Mouse (Mus musculus) 3134 (cell line): ENCODE data around the gene Ring1.
"Not testable (repeated sequence)": the region's sequence is repeated elsewhere in the genome, so short reads cannot be mapped to it uniquely, and the experiment has no call there.

ENCODE experiments used
- DNase-seq: peaks from one replicate; pipeline ENCODE4 v3.0.0-alpha.2; 2011; ENCODE audit warnings: low spot score; ENCODE audit not compliant: insufficient read length; ENCODE audit errors: extremely low read depth

Gene Ring1

GRCm38 (mm10) chr17:33998697-33999096 is 25.8 kb downstream of the Ring1 start:
- DNase-seq = not testable (repeated sequence)

GRCm38 (mm10) chr17:33997025-33997424 is 27.5 kb downstream of the Ring1 start:
- not testable (repeated sequence) for DNase-seq

- no peak for DNase-seq
Observed at GRCm38 (mm10) chr17:33995651-33996050, 28.8 kb downstream of the Ring1 start.

- DNase-seq = no peak
Observed at GRCm38 (mm10) chr17:33994959-33995358, 29.5 kb downstream of the Ring1 start.

DNA sequence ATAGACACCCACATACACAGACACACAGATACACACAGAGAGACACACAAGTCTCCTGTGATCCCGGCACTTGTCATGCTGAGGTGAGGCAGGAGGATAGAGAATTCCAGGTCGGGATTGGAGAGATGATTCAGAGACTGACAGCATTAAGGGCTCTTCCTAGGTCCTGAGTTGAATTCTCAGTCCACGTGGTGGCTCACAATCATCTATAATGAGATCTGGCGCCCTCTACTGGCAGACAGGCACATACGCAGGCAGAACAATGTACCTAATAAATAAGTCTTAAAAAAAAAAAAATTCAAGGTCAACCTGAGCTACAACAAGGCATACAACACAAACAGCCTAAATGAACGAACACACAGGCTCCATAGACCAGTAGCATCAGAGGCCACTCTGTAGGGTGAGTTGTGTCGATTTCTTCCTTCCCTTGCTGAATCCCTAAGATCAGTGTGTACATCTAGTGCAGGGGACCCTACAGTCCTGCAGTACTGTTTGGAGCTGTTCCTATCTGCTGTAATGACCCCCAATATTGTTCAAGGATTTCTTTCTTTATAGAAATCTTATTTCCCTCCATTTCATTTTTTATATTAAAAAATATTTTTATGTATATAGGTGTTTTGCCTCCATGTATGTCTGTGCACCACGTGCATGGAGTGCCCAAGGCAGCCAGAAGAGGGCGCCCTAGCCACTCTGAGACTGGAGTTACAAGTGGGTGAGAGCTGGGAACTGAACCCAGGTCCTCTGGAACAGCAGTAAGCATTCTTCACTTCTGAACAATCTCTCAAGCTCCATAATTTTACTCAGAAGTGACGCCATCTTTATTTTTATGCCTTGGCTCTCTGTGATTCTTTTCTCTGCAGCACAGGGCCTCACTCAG is 32.5 kb downstream of the Ring1 start:
- peak; percentile 32 for DNase-seq

- not testable (repeated sequence) for DNase-seq
Observed at GRCm38 (mm10) chr17:33982136-33982535, 42.3 kb downstream of the Ring1 start.

DNA sequence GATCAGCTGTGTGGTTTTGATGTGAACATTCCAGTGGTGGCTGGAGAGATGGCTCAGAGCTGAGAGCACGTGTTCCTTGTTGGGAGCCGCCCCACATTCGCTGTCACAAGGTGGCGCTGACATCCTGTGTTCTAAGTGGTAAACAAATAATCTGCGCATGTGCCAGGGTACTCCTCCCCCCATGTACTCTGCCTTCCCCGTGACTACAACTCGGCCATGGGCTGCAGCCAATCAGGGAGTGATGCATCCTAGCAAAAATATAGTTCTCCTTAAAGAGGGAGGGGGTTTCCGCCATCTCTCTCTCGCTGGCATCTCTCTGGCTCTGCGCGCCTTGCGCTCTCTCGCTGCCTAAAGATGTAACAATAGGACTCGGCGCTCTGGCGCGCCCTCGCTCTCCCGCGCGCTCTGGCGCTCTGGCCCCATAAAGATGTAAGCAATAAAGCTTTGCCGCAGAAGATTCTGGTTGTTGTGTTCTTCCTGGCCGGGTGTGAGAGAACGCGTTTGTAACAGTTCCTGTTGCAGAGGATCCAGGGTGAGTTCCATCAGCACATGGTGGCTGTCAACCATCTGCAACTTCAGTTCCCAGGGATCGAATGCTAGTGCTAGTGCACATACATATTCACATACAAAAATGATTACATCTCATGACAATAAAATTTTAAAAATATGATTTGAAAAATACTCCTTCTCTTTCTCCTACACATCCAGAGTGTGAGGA is 43.1 kb downstream of the Ring1 start:
- DNase-seq = not testable (repeated sequence)

- DNase-seq = no peak
Observed at GRCm38 (mm10) chr17:33980181-33981035, 44.1 kb downstream of the Ring1 start.

DNA sequence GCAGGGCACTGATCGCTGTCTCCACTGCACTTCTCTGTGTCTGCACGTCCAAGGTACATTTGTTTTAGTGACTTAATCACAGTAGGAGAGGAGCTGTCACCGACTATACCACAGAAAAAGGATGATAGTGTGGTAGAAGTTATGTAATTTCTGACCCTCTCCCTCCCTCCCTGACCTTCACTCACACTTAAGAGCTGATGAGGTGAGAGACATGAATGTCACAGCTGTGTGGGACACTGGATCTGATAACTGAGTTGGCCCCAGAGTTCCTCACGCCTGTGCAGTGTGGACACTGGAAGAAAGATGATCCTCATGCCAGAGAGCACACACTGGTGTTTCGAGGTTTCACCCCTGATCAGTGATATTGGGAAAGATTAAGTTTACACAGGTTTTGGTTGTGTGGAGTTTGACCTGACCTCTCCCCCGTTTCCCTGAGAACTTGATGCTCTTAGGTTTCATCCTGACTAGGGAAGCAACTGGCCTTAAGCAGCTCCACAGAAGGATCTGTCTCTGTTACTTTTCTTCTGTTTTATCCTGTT is 44.9 kb downstream of the Ring1 start:
- DNase-seq = no peak

- no peak for DNase-seq
Observed at GRCm38 (mm10) chr17:33978631-33979031, 45.8 kb downstream of the Ring1 start.

GRCm38 (mm10) chr17:33977861-33978557 is 46.5 kb downstream of the Ring1 start:
- no peak for DNase-seq

GRCm38 (mm10) chr17:33973572-33973971 is 50.9 kb downstream of the Ring1 start:
- no peak for DNase-seq

DNA sequence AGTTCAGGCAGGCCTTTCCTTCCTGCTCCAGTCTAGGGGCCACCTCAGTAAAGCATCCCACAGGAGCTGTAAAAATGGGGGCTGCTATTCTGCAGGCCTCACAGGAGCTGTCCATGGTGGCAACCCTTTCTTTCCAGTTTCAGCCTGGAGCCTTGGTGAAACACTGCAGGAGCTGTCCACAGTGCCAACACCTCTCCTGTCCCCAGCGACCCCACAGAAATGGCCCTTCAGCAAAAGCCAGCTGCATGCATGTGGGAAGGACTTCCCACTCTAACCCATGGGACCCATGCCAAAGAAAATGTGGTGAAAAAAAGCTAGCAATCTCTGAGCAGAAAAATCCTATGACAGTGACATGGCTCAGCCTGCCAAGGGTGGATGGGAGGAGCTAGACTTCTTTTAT is 51.8 kb downstream of the Ring1 start:
- DNase-seq = no peak
